Mouse (Mus musculus): ENCODE data around the gene Psmc3.
"Not testable (repeated sequence)": the region's sequence is repeated elsewhere in the genome, so short reads cannot be mapped to it uniquely, and the experiment has no call there.

Psmc3 gene
- long read RNA-seq, experiment 1, transcript Psmc3-202 (12 exons, 1,636 nt): major isoform, 221 of 255 reads
- long read RNA-seq, experiment 1, partial matches to known transcripts: 26 of 255 reads
- long read RNA-seq, experiment 1, other reads (novel, unspliced or antisense): 8 of 255 reads
- long read RNA-seq, experiment 2, transcript Psmc3-202 (12 exons, 1,636 nt): major isoform, 231 of 281 reads
- long read RNA-seq, experiment 2, partial matches to known transcripts: 31 of 281 reads
- long read RNA-seq, experiment 2, other reads (novel, unspliced or antisense): 17 of 281 reads

DNA sequence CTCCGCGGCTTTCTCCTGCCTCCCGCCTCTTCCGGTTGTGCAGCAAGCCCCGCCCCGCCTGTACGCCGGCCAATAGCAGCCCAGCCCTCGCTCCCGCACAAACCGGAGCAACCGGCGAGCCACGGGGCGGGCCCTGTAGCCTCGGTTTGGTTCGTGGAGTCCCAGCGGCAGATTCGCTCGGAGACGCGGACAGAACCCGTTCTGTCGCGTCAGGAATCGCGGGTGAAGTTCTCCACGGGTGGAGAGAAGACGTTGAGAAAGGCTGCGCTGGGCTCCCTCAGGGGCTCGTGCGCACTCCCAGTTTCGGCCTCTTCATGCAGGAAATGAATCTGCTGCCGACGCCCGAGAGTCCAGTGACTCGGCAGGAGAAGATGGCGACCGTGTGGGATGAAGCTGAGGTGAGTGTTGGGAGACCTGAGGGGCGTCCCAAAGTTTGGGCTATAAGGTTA, at the start of gene Psmc3:
TSS of gene Psmc3 (plus strand) at position 76 of the 449 bp plus-strand sequence.
- intact Hi-C loops (cut with DNase I): no loop called here

DNA sequence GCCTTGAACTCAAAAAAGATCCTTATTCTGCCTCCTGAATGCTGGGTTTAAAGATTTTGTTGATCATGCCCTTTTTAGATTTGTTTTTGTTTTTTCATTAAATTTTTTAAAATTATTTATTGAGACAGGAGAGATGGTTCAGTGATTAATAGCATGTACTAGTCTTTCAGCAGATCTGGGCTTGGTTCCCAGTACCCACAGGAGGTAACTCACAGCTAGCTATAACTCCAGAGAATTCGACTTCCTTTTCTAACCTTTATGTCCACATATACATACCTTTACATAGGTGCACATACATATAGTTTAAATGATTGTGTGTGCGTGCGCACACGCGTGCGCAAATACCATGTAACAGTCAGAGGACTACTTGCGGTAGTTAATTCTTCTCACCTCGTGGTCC, 45.3 kb upstream of the Psmc3 start:
- intact Hi-C loops (cut with DNase I): no loop called here

DNA sequence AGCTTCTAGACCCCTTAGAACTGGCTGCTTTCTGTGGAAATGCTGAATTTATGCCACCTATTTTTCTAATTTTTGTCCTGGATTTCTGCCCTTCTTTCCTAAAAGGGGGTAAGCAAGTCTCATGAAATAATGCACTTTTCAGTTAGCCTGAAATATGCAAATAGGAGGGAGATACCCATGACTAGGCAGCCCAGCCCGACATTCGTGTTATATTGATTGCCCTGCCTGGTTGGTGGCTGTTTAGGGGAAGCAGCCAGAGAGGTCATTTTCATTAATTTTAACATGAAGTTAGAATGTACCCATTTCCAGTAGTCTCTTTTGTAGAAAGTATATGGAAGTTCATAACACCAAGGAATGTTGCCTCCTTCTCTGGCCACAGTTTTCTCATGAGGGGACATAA, 39.9 kb upstream of the Psmc3 start:
- intact Hi-C loops (cut with DNase I): no loop called here

DNA sequence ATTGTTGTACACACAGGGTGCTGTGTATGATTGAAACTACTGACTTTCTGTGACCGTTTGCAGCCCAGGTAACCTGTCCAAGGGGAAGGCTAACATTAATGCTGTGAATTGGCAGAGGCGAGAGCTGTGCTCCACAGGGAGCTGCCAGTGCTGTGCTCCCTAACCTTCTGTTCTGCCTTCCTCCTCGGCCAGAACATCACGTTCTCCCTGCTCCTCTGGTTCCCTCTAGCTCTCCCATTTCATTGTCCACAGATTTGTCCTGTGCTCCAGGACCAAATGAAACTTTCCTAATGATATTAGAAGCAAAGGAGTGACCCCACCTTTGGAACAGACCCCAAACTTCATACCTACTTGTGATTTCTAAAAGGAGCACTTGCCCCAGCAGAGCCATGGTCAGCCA, 38.4 kb upstream of the Psmc3 start:
- intact Hi-C loops (cut with DNase I): no loop called here

DNA sequence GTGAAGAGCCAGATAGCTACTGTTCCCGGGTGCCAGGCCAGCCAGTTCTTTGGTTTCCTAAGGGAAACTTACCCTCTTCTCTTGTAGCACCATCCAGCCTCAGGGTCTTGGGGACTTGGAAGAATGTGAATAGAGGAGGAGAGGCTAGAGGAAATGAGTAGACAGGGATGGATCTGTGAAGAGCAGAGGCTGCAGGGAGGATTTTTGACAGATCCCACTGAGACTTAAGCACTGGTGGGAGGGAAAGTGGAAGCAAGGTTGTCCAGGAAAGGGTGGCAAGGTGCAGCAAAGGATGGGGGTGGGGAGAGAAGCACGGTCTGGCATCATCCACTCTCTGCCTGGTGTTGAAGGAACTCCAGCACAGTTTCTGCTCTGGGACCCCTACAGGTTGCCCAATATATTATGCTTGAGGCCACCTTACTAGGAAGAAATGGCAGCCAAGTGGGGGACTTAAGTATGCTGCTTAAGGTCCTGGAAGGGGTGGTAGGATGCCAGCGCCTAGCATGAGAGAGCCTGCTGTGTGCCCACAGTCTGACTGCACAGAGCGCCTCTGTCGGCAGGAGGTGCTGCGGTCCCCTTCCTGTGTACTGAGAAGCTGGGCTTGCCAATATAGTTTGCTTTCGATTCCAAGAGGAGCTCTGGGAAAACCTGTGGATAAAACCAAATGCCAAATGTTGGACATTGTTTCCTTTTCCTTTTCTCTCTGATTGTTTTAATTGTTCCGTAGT, 35.6 kb upstream of the Psmc3 start:
- intact Hi-C loops (cut with DNase I): no loop called here

DNA sequence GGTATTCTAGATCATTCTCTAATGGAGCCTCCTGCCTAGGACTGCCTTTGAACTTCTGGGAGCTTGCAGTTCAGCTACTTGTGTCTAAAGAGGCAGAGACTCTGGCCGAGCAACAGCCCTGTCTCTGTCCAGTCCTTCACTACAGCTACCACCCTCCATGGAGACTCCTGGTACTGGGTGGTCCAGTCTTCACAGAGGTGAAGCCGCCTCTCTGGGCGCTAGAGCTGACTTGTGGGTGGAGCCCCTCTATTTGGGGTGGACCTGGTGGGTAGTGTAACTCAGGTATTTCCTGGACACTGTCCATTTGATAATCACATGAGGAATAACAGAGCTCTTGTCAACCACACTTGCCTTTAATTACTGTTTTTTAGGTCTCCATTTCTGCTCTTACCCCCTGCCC, 33.9 kb upstream of the Psmc3 start:
- intact Hi-C loops (cut with DNase I): no loop called here

DNA sequence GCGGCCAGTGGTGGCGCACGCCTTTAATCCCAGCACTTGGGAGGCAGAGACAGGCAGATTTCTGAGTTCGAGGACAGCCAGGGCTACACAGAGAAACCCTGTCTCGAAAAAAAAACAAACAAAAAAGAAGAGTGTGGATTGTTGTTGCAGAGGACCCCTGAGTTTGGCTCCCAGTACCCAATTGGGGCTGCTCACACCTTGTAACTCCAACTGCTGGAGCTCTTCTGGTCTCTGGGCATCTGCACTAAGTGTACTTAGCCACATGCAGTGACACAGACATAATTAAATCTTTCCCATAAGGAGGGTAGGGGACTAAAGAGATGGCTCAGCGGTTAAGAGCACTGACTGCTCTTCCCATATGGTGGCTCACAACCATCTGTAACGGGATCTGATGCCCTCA, 31.5 kb upstream of the Psmc3 start:
- intact Hi-C loops (cut with DNase I): not testable (repeated sequence)

DNA sequence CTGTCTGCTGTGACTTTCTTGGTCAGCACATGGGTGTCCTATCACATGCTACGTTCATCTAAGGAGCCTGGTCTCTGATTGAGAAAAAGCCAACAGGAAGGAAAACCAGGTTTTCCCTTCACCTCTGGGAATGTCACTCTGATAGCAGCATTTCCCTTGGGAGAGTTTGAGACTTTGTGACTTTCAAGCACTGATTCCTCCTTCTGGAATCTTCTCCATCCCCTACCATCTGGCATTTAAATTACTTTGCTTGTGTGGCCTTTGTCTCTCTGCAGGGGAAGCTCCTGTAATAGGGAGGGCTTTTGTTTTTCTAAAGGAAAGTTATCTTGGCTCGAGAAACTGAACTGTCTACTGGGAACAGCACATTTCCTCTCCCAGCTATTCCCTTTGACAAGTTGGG, 30.7 kb upstream of the Psmc3 start:
- intact Hi-C loops (cut with DNase I): no loop called here

DNA sequence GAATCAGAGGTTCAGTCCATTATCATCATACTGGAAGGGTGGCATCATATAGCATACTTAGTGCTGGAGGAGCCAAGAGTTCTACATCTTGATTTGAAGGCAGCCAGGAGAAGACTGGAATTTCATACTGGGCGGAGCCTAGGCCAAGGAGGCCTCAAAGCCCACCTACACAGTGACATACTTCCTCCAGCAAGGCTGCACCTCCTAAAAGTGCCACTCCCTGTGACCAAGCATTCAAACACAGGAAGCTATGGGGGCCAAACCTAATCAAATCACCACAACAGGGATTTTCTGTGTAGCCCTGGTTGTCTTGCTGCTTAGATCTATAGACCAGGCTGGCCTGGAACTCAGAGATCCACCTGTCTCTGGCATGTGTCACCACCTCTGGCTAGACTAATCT, 29.9 kb upstream of the Psmc3 start:
- intact Hi-C loops (cut with DNase I): no loop called here

DNA sequence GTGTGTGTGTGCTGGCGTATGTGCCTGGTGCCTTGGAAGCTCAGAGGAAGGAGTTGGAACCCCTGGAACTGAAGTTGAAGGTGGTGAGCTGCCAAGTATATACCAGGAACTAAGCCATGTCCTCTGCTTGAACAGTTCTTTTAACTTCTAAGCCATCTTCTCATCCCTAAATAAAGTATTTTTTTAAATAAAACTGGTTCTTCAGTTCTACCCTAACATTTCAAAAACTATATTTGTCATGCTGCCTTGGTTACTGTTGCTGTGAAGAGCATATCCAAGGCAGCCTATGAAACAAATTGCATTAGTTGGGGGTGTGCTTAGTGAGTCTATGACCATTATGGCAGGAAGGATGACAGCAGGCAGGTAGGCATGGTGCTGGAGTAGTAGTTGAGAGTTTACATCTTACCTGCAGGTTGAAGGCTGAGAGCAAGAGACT, 28.7 kb upstream of the Psmc3 start:
- intact Hi-C loops (cut with DNase I): no loop called here

DNA sequence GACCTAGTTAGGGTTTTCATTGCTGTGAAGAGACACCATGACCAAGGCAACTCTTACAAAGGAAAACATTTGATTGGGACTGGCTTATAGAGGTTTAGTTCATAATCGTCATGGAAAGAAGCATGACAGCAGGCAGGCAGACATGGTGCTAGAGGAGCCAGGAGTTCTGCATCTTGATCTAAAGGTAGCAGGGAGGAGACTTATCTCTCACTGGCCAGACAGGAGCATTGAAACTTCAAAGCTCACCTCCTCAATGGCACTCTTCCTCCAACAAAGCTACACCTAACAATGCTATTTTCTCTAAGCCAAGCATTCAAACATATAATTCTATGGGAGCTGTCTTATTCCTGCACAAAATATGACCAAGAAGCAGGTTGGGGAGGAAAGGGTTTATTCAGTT, 27.3 kb upstream of the Psmc3 start:
- intact Hi-C loops (cut with DNase I): no loop called here

DNA sequence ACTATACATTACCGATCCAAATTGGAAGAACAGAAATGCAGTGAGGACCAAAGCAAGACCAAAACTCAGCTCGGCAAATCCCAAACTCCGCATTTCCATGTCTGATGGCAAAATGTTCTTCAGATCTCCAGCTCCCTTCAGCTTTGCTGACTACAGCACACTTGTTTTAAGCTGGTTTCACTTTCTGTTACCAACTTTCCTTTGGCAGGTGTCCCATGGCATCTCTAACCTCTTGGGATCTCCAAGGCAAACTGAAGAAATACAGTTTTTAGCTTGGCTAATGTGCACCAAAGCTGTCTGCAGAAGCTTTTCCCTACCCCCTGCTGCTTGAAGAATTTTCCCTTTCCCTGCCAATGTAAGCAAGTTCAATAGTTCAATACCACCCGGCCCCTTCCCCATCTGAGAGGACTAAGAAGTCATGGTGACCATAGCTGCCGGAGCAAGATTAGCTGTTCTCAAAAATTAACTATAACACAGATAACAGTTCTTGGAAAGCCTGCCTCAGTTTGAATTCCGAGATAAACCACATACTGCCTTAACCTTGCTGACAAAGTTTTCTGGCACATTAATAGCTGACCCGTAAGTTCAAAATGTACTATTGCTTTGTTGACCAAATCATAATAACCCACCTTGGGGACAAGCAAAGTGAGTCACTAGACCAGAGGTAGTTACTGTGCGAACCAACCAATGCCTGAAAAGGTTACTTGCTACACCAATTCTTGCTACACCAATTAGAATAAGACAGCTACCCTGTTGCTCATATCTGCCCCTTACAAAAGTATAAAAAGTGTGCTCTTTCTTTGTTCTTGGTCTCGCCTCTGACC, 26.2 kb upstream of the Psmc3 start:
- intact Hi-C loops (cut with DNase I): no loop called here

DNA sequence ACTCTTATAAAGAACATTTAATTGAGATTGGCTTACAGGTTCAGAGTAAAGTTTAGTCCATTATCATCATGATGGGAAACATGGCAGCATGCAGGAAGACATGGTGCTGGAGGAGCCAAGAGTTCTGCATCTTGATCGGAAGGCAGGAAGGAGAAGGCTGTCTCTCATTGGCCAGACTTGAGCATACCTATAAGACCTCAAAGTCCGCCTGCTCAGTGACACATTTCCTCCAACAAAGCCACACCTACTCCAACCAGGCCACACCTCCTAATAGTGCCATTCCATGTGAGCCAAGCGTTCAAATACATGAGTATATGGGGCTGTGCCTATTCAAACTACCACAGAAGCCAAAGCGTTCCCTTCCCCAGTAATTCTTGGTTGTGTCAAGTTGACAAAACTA, 22.6 kb upstream of the Psmc3 start:
- intact Hi-C loops (cut with DNase I): no loop called here

DNA sequence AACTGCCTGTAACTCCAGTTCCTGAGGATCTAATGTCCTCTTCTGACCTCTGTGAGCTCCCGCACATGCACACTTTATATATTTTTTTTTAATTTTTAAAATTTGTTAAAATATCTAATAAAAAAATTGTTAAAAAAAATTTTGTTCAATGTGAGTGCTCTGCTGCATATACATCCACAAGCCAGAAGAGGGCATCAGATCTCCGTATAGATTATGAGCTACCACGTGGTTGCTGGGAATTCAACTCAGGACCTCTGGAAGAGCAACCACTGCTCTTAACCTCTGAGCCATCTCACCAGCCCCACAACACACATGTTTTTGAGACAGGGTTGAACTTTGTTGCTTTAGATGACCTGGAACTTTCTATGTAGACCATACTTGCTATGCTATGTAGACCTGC, 20.8 kb upstream of the Psmc3 start:
- intact Hi-C loops (cut with DNase I): no loop called here

DNA sequence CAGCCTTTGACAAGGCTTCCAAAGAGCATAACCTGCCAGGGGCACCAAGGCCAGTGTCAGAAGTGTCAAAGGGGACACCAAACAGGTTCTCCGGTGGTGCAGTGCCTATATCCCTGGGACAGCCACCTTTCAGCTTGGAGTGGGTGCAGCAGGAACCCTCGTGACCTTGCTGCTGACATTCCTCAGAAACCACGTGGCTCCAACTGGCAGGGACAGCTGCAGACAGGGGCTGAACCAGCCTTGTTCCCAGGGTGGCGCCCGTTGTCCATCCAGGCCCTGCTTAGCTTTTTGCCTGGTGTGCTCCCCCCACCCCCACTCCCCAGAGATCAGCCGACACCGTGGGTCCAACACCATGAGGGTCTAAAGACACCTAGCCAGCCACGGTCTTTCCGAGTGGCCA, 18.4 kb upstream of the Psmc3 start, which contains the start of gene Rapsn:
TSS of gene Rapsn (plus strand) at position 236 of the 400 bp plus-strand sequence.
- intact Hi-C loops (cut with DNase I): no loop called here

DNA sequence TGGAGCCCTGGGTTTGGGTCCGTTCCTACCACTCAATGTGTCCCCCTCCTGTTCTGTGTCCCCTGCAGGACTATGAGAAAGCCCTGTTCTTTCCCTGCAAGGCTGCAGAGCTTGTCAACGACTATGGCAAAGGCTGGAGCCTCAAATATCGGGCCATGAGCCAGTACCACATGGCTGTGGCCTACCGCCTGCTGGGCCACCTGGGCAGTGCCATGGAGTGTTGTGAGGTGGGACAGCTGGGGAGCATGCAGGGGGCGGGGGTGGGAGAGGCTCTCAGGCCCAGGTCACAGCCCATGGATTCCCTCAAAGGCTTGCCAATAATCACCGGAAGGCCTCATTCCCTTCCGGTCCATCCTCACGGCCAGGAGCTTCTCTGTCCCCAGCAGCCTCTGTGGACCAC, 12.0 kb upstream of the Psmc3 start:
- intact Hi-C loops (cut with DNase I): no loop called here

DNA sequence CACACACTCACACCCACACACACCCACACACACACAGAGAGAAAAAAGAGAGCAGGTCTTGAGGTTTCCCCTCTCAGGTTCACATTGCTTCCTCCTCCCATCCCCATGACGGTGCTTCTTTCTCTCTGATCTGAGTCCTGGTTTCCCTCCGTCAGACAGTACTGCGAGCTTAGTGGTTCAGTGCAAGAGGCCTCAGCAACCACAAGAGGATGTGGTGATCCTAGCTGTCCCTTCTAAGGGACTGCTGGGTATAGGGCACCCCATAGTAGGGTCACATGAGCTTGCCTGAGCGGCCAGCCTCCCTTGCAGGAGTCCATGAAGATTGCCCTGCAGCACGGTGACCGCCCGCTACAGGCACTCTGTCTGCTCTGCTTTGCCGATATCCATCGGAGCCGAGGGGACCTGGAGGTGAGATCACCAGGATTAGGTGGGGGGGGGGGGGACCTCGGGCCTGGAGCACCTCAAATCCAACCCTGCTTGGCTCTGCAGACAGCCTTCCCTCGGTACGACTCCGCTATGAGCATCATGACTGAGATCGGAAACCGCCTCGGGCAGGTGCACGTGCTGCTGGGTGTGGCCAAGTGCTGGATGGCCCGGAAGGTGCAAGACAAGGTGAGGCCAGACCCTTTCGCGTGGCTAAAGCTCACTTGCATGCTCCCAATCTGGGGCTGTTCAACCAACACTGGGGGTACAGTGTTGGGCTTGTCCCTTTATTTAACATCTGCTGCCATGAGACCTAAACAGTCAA, 11.0 kb upstream of the Psmc3 start:
- intact Hi-C loops (cut with DNase I): no loop called here

DNA sequence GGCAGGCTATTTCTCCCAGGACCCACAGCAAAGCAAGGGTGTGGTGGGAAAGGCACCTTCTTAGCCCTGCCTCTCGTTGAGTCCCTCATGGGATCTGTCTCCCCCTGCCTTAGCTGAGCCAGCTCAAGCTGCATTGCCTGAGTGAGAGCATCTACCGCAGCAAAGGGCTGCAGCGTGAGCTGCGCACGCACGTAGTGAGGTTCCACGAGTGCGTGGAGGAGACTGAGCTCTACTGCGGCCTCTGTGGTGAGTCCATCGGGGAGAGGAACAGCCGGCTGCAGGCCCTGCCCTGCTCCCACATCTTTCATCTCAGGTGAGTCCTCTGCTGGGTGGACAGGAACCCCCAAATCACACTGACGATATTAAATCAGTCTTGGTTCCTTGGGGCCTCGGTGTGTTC, 9.1 kb upstream of the Psmc3 start:
- intact Hi-C loops (cut with DNase I): no loop called here

DNA sequence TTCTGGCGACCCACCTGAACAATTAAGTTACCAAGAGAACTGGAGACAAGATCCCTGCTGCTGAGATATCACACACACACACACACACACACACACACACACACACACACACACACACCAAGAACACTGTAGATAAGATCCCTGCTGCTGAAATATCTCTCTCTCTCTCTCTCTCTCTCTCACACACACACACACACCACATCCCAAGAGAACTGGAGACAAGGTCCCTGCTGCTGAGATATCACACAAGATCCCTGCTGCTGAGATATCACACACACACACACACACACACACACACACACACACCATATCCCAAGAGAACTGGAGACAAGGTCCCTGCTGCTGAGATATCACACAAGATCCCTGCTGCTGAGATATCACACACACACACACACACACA, 8.0 kb upstream of the Psmc3 start:
- intact Hi-C loops (cut with DNase I): not testable (repeated sequence)

DNA sequence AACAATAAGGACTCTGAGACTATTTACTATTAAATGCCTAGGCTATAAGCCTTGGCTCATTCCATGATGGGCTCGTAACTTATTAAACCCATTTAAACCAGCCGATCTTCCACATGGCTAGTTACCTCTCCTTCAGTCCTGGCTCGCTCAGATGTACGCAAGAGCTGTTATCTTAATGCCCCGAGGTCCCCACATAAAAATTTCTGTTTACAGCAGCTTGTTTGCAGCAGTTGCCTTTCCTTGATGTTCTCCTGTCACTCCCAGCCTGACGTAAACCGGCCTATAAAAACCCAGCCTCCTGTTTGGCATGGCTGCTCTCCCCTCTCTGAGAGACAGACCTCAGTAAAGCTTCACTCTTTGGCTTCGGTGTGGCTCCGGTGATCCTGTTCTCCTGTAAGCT, 6.5 kb upstream of the Psmc3 start:
- intact Hi-C loops (cut with DNase I): no loop called here

DNA sequence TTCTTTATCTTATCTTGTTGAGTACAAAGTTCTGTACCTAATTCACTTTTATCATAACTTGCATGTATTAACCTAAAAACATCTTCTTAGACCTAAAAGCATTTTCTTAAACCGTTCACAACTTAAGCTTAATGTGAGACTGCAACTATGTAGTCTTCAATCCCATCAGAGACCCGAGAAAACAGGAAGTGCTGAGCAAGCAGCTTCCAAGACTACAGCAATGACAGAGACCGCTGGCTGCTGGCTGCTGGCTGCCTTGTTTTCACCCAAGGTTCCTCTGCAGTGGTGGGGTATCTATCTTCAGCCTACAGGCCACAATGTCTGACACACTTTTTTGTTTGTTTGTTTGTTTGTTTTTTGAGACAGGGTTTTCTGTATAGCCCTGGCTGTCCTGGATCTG, 1.9 kb upstream of the Psmc3 start:
- intact Hi-C loops (cut with DNase I): no loop called here

Data from adrenal gland (tissue).